Mouse (Mus musculus) E14TG2a.4 (cell line): ENCODE measurements around the gene Glg1.
A peak's percentile ranks its signal among the peaks of the same experiment; 100 is the strongest.
"Not testable (repeated sequence)": the region's sequence is repeated elsewhere in the genome, so short reads cannot be mapped to it uniquely, and the experiment has no call there.

Experiments used
- H3K27me3 ChIP-seq: 2 replicates; pipeline ENCODE4 v1.6.1; 2014; ENCODE audit warnings: low read length, control low read depth; ENCODE audit not compliant: insufficient read depth
- H3K36me3 ChIP-seq: 2 replicates; pipeline ENCODE4 v1.6.1; 2014; ENCODE audit warnings: low read length, control low read depth; ENCODE audit not compliant: insufficient read depth
- H3K4me1 ChIP-seq: replicated peaks from 2 replicates; pipeline ENCODE4 v1.6.1; 2014; ENCODE audit warnings: low read depth, low read length, control low read depth
- H3K4me3 ChIP-seq: replicated peaks from 2 replicates; pipeline ENCODE4 v1.5.1; 2014; ENCODE audit warnings: mild to moderate bottlenecking, low read length
- H3K9me3 ChIP-seq: 2 replicates; pipeline ENCODE4 v1.6.1; 2014; ENCODE audit warnings: low read length, control low read depth
- CTCF ChIP-seq: conservative IDR thresholded peaks from 2 replicates; pipeline ENCODE4 v1.5.1; 2014; ENCODE audit warnings: low read length
- NANOG ChIP-seq: IDR thresholded peaks from 2 replicates; pipeline ENCODE4 v1.6.1; 2014; ENCODE audit warnings: borderline replicate concordance, low read length, mixed read lengths
- POU5F1 ChIP-seq: IDR thresholded peaks from 2 replicates; pipeline ENCODE4 v1.6.1; 2014; ENCODE audit warnings: low read length, borderline replicate concordance

Gene Glg1

DNA sequence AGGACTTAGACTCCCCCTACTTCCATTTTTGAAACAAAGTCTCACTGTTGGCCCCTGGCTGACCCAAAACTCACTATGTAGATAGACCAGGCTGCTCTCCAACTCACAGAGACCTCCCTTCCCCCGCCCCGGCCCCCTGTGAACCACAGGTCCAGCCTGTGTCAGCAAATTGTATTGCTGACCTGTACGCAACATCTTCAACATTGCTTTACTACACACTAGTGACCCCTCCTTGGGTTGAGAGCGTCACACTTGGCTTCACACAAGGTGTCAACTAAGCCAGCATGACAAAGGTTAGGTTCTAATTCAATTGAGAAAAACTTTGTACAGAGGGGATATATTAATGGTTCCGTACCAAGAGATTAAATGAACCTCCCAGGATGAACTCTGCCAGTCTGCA lies 1.2 kb upstream of the Glg1 start:
- Histone ChIP-seq H3K4me1 (peaks cover 12% of the 10 kb centered on the region), H3K9me3 (no peaks in the 10 kb centered on the region), H3K27me3 (peaks cover 20% of the 10 kb centered on the region), H3K4me3 (no peak overlapping the region), H3K36me3 (peaks cover under 1% of the 10 kb centered on the region; the same call in 1 of the 2 replicates)
- TF ChIP-seq POU5F1 (no peak), NANOG (no peak), CTCF (no peak)

DNA sequence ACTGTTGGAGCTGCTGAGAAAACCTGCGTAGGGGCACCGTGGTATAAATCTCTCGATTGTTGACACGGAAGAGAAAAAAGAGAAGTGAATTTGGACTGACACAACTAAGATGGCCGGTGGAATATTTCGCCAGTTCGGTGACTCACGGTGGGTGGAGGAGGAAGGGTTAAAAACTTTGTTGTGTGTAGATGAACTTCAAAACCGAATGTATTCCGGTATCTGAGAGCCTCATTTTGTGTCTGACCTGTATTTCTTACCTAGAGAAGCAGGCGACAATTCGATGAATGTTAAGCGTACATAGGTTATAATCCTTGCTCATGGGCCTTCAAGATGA lies 359 bp upstream of the Glg1 start:
- Histone ChIP-seq H3K9me3 (no peaks in the 10 kb centered on the region), H3K4me1 (peaks cover 12% of the 10 kb centered on the region), H3K36me3 (peaks cover 8% of the 10 kb centered on the region), H3K27me3 (peaks cover 20% of the 10 kb centered on the region), H3K4me3 (peak overlapping the region; percentile 95)
- TF ChIP-seq POU5F1 (no peak), CTCF (no peak), NANOG (no peak)

DNA sequence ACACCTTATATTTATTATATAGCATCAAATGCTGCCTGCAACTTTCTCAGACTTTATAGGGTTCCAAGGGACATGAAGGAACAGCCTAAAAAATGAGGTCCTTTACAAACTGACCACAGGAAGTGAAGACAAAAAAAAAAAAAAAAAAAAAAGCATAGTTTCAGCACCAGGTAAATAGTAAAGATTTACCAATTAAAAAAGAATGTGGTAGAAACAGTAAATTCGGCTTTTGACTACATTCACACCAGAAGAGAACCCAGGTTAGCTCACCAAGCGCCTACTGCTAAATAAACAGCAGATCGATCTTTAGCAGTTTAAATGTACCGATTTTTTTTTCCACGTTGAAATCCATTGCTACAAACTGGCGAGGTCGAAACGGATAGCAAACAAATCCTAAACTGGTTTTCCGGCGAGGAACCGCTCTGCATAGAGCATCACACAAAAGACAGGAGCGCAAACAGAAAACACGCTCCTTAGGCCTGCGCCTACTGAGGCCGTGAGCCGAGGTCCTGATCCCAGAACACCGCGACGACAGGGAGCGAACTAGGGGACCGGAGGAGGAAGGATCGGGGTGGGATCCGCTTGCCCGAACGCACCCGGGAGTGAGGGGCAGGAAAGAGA lies 896 bp downstream of the Glg1 start:
- no peak for TF ChIP-seq CTCF
- TF ChIP-seq NANOG: no peak
- TF ChIP-seq POU5F1: no peak
- Histone ChIP-seq H3K9me3 (no peaks in the 10 kb centered on the region), H3K4me1 (peaks cover 12% of the 10 kb centered on the region), H3K36me3 (peaks cover 8% of the 10 kb centered on the region), H3K27me3 (peaks cover 20% of the 10 kb centered on the region), H3K4me3 (peak overlapping the region; percentile 95)

DNA sequence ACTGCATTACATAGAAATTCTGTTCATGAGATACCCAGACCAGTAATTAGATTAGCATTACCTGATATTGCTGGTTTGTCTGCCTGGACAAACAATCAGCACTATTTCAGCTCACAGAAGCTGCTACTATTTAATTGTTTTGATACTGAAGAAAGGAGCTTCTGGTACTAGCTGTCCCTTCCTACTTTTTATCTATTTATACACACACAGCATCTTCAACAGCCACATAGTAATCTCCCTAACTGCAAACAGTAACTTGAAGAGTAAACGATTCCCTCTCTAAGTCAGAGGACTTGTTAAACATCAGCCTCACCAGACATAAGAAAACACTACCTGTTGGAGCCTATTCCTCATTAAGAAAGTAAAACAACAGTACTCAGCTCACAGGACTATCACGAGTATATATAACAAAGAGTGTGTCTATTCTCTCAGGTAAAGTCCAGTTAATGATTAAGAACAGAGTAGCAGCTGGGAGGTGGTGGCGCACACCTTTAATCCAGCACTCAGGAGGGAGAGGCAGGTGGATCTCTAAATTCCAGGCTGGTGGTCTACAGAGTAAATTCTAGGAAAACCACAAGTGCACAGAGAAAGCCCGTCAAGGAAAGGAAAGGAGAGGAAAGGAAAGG lies 6.4 kb downstream of the Glg1 start:
- H3K9me3 ChIP-seq: no peaks in the 10 kb centered on the region
- H3K36me3 ChIP-seq: peaks cover 8% of the 10 kb centered on the region
- H3K4me3 ChIP-seq: no peak overlapping the region
- H3K4me1 ChIP-seq: peaks cover 13% of the 10 kb centered on the region
- TF ChIP-seq CTCF (no peak), POU5F1 (no peak), NANOG (no peak)
- H3K27me3 ChIP-seq: no peaks in the 10 kb centered on the region

DNA sequence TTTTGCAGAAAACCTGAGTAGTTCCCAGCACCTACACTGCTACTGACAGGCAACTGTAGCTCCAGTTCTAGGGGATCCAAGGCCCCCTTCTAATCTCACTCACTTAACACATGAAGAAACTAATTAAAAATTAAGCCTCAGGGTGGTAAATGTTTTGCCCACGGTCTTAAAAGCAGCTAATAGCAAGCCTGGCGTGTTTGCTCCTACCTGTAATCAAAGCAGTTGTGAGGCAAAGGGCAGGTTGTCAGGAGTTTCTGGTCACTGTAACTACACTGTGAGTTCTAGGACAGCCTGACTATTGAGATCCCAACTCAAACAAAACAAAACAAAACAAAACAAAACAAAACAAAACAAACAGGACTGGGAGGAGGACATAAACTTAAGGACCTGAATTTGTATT lies 8.9 kb downstream of the Glg1 start:
- no peaks in the 10 kb centered on the region for H3K27me3 ChIP-seq
- TF ChIP-seq POU5F1 (no peak), NANOG (no peak), CTCF (no peak)
- H3K9me3 ChIP-seq: no peaks in the 10 kb centered on the region
- H3K36me3 ChIP-seq: peaks cover 6% of the 10 kb centered on the region
- peaks cover 23% of the 10 kb centered on the region for H3K4me1 ChIP-seq
- no peak overlapping the region for H3K4me3 ChIP-seq

DNA sequence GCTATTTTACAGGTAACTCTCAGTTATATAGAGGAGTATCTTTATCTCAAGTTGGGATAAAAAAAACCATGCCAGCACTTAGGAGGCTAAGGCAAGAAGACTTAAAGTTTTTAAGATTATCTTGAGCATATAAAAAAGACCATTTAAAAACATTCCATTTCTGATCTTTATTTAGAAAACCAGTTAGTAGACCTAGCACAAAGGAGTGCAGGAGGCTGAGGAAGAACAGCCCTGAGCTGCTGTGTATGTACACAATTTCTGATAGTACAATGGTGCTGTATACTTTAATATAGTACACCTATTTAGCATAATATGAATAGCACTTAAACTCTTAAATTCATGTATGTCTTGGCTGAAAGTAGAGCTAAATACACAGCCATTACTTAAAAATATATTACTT lies 10.9 kb downstream of the Glg1 start:
- Histone ChIP-seq H3K9me3 (no peaks in the 10 kb centered on the region), H3K36me3 (no peaks in the 10 kb centered on the region), H3K27me3 (no peaks in the 10 kb centered on the region), H3K4me1 (peaks cover 28% of the 10 kb centered on the region), H3K4me3 (no peak overlapping the region)
- no peak for TF ChIP-seq CTCF
- TF ChIP-seq POU5F1: no peak
- TF ChIP-seq NANOG: no peak

DNA sequence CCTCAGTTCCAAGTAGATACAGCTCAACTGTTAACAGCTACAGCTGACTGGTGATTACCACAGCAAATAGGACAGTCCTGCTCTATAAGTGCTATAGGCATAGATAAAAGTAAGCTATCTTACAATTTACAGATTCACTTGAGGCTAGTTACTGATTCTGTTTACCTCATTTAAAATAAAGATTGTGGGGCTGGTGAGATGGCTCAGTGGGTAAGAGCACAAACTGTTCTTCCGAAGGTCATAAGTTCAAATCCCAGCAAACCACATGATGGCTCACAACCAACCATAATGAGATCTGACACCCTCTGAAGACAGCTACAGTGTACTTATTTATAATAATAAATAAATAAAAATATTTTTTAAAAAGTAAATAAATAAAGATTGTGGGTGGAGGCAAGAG lies 12.2 kb downstream of the Glg1 start:
- peaks cover 28% of the 10 kb centered on the region for H3K4me1 ChIP-seq

DNA sequence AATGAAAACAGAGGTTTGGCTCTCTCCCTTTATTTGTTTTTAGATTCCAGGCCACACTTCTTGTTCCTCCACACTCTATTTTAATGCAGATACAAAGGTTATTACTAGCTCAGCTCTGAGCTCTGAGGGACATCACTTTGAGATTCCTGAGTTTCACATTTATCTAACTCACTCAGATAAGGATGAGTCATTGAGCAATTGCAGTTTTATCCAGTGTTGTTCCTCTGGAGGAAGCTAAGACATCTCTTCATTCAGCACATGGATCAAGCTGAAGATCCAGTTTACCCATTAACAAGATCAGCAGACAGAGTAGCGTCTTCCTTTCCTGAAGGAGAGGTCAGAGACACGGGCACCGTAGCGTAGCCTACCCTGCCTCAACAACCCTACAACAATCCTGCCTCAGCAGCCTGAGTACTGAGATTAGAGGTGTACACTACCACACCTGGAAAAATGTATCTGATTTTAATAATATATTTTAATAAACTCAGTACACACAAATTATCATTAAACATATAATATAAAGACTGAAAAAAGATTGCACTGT lies 12.7 kb downstream of the Glg1 start:
- H3K9me3 ChIP-seq: no peaks in the 10 kb centered on the region
- no peak overlapping the region for H3K4me3 ChIP-seq
- H3K4me1 ChIP-seq: peaks cover 28% of the 10 kb centered on the region
- no peaks in the 10 kb centered on the region for H3K27me3 ChIP-seq
- H3K36me3 ChIP-seq: no peaks in the 10 kb centered on the region
- no peak for TF ChIP-seq NANOG
- TF ChIP-seq POU5F1: no peak
- TF ChIP-seq CTCF: no peak

More for the DNA sequence above, 12.2 kb downstream of the Glg1 start:
- H3K9me3 ChIP-seq, H3K27me3 ChIP-seq, H3K36me3 ChIP-seq, H3K4me3 ChIP-seq: not testable (repeated sequence)

DNA sequence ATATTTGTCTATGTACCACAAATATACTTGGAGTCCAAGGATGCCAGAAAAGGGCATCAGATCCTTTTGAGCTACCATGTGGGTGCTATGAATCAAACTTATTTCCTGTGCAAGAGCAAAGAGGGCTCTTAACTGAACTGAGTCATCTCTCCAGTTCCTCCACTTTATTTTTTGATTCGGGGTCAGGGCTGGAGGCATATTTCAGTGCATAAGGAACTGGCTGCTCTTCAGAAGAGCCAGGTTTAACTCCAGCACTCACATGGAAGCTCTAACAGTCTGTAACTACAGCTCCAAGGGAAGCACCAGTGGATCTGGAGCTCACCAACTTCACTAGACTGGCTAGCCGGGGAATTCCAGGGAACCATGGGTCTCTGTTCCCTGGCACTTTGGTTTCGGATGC lies 21.7 kb downstream of the Glg1 start:
- H3K9me3 ChIP-seq: no peaks in the 10 kb centered on the region
- no peaks in the 10 kb centered on the region for H3K36me3 ChIP-seq
- H3K27me3 ChIP-seq: no peaks in the 10 kb centered on the region
- TF ChIP-seq NANOG (no peak), CTCF (no peak), POU5F1 (no peak)
- H3K4me1 ChIP-seq: peaks cover 13% of the 10 kb centered on the region; the same call in 1 of the 2 replicates
- no peak overlapping the region for H3K4me3 ChIP-seq
